Mouse (Mus musculus) stomach, adult 2 months (tissue): ENCODE results near the gene Hist1h2aa. TPM values are rescaled to one million over a fixed set of nuclear protein-coding genes. Genes with fewer than 3 reads are reported as not detected.

Experiments
- polyA plus RNA-seq: library from polyadenylated mRNA; depleted of rRNA; stranded (reverse); fragments of >200 nt; gene quantifications from 2 replicates; pipeline ENCODE4 v1.2.3, GENCODE M21; 2012; rRNA removed

Gene Hist1h2aa
- polyA plus RNA-seq = not detected in 2 replicates

GRCm38 (mm10) chr13:23934211-23934520 lies at the start of gene Hist1h2aa:
Gene Hist1h2aa, plus strand, starts transcription at chr13:23934462.

GRCm38 (mm10) chr13:23914376-23915167 lies 19.7 kb upstream of the Hist1h2aa start, which contains the start of gene Slc17a4:
Gene Slc17a4, minus strand, starts transcription at chr13:23915009.

GRCm38 (mm10) chr13:23933421-23934210 lies 646 bp upstream of the Hist1h2aa start, which contains the start of gene Hist1h2ba:
Gene Hist1h2ba, minus strand, starts transcription at chr13:23934156.

Other genes with a start within 250 kb of the Hist1h2aa start
- gene Hist1h1t, start 238.6 kb upstream of the Hist1h2aa start, polyA plus RNA-seq = not detected in 2 replicates
- gene Hist1h4c, start 236.0 kb upstream of the Hist1h2aa start, polyA plus RNA-seq = 2.2 and 4.1 TPM in 2 replicates
- gene Hfe, start 223.6 kb upstream of the Hist1h2aa start, polyA plus RNA-seq = 3.3 and 4.5 TPM in 2 replicates
- gene Hist1h1c, start 195.7 kb upstream of the Hist1h2aa start, polyA plus RNA-seq = 24.5 and 35.7 TPM in 2 replicates
- 7.1 and 11.9 TPM in 2 replicates for gene Hist1h3c, start 188.9 kb upstream of the Hist1h2aa start, polyA plus RNA-seq
- 3.8 and 4.6 TPM in 2 replicates for gene Hist1h2bb, start 187.7 kb upstream of the Hist1h2aa start, polyA plus RNA-seq
- gene Hist1h2ab, start 183.3 kb upstream of the Hist1h2aa start, polyA plus RNA-seq = 5.1 and 8.7 TPM in 2 replicates
- 10.6 and 14.9 TPM in 2 replicates for gene Hist1h3b, start 182.2 kb upstream of the Hist1h2aa start, polyA plus RNA-seq
- 5.1 TPM in 1 of 2 replicates, not detected in the other for gene Hist1h4b, start 177.4 kb upstream of the Hist1h2aa start, polyA plus RNA-seq
- 1.1 and 3.0 TPM in 2 replicates for gene Hist1h4a, start 173.2 kb upstream of the Hist1h2aa start, polyA plus RNA-seq
- gene Hist1h3a, start 172.1 kb upstream of the Hist1h2aa start, polyA plus RNA-seq = 10.0 and 13.1 TPM in 2 replicates
- 0.09 and 0.20 TPM in 2 replicates for gene Hist1h1a, start 170.8 kb upstream of the Hist1h2aa start, polyA plus RNA-seq
- not detected in 2 replicates for gene Trim38, start 164.5 kb upstream of the Hist1h2aa start, polyA plus RNA-seq
- gene Slc17a2, start 127.5 kb upstream of the Hist1h2aa start, polyA plus RNA-seq = not detected in 2 replicates
- gene Slc17a3, start 95.0 kb upstream of the Hist1h2aa start, polyA plus RNA-seq = not detected in 2 replicates
- 0.04 TPM in 1 of 2 replicates, not detected in the other for gene Slc17a1, start 66.7 kb upstream of the Hist1h2aa start, polyA plus RNA-seq
- gene Slc17a4, start 19.5 kb upstream of the Hist1h2aa start, polyA plus RNA-seq = 0.05 and 0.06 TPM in 2 replicates
- gene Hist1h2ba, start 306 bp upstream of the Hist1h2aa start, polyA plus RNA-seq = not detected in 2 replicates
- 0.76 and 1.1 TPM in 2 replicates for gene Scgn, start 56.8 kb downstream of the Hist1h2aa start, polyA plus RNA-seq